Mouse (Mus musculus): Measurements from ENCODE around the gene Celf2.

Celf2 gene

DNA sequence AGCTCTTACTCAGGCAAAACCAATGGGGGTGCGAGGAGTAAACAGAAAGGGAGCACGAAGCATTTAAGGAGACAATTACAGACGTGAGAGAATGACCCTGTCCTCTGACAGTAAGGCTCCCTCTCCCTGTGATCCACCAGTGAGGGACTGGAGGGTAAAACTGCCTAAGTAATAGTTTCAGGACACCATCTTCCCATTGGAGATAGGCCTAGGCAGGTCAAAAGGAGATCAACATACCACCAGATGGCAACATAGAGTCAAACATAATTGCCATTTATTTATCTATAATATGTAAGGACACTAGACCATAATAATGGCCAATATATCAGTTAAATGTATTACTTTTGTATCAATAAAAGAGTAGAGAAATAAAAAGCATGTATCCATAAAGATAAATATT is 660.0 kb downstream of the Celf2 start:
- no peak for DNase-seq

DNA sequence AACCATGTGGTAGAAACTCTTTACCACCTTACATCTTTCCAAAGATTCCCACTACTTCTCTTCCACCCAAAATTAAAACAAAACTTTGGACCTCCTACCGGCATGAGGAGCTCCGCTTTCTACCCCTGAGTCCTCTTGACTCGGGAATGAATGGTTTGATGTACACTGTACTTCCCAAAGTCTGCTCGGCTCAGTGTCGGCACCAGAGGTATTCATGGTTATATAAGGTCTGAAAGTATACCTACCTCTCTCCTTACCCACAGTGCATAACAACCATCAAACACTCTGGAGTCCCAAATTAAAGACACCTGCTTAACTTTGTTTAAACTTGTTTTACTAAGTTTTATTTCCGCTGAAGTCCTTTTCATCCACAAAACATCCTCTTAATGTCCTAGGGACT is 679.3 kb downstream of the Celf2 start:
- no peak for DNase-seq

DNA sequence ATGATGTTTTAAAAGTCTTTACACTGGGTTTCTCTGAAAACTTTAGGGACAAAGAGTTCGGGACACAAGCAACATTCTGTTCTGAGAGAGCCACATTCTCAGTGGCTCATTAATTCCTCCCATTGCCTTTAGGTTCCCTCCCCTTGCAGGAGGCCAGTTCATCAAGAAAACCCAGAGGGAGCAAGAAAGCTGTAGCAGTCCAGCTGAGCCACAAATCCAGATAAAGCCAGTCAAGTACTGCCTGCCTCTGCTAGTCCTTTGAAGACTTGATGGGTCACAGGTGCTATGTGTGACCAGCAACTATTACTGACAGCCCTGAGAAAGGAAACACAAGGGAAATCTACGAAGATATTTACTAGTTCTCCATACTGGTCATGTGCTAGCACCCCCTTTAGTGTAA is 681.8 kb downstream of the Celf2 start:
- DNase-seq, result no peak

DNA sequence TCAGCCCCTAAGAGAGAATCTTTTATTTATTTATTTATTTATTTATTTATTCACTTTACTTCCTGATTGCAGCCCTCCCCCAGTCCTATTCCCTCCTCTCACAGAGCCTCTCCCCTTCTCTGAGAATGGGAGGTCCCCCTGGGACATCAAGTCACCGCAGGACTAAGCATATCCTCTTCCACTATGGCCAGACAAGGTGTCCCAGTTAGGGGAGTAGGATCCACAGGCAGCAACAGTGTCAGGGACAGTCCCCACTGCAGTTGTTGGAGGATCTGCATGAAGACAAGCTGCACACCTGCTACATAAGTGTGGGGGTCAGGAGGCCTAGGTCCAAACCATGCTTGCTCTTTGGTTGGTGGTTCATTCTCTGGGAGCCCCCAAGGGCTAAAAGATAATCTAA is 686.3 kb downstream of the Celf2 start:
- DNase-seq, result no peak

DNA sequence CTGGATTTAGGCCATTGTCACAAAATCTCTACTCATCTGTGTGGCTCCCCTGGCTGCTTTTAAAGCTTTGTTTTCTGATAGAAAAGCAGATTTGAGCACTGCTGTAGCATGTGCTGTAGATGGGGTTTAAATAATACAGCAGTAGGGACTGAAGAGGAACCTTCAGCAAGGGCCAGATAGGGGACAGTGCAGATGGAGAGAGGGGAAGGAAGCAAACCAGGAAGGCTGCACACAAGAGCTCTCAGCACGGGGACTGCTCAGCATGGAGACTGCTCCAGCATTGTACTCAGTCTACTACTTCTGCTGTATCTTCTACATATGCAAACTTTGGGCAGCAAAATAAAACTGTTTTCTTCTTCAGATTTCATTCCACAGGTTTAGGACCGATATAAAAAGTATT is 687.8 kb downstream of the Celf2 start:
- no peak for DNase-seq

DNA sequence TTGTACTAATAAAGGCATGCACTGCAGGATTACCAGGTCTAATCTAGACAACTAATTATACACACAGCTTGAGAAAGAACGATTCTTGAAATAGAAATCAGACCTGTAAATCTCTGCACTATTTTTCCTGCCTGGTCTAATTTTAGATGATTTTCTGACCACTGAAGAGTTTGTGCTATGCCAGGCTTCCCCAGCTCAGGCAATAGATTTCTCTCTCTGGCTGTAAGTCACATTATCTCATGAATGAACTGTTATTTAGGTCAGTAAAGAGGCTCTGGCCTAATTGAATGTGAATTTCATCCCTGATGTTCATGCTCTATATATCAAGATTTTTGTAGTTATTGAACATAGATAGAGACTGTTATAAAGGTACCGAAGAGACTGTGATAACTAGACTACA is 694.1 kb downstream of the Celf2 start:
- no peak for DNase-seq

DNA sequence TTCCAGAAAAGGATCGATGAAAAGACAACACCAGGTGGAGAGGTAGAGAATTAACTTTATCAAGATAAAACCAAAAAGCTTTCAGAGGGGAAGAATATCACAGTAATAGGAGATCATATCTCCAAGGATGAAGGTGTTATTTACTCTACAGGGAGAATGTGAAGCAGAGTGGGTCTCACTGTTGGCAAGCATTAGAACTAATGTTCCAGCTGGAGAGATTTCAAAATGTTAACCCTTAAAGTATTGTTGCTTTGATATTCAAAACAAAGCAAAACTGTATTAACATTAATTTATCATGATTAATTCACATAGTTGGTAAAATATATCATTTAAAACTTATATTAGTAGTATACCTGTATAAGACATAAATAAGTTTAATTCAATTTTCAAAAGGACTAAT is 700.6 kb downstream of the Celf2 start:
- no peak for DNase-seq

DNA sequence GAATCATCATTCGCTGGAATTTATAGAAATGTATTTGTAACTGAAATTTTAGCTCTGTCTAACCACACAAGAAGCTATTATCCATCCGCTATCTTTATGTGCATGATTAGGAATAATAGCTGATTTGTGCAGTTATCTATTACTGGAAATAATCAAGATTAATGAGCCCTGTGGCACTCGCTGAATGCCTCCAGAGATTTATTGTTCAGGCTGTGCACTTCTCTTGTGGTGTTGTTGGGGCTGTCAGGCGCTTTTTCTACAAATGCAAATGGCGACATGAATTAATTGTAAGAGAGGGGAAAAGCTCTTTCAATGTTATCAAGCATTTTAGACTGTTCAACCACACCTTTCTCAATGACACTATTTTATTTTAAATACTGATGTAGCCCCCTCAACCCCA is 712.6 kb downstream of the Celf2 start:
- no peak for DNase-seq

DNA sequence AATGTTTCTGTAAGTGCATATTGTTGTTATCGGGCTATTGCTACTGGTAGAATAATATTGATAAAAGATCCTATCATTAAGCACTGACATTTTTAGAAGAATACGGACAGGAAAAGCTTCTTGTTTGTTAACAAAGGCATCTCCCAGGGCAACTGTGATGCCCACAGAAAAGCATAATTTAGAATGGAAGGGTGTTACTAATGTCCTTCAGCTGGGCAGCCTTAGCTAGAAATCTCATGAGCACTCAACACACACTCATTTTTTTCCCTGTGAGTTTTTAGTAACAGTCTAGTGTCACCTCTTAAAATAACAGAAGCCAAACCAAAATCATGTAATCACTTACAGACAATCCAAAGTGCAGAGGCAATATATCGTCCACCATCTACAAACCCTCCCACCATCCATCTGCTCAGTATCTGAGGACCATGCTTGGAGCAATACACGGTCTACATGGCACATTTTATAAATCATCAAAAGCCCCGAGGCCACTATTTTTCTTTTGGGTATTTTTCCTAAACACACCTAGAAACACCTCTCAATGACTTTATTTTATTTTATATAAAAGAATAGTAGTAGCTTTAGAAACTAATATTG is 713.3 kb downstream of the Celf2 start:
- DNase-seq, result no peak

DNA sequence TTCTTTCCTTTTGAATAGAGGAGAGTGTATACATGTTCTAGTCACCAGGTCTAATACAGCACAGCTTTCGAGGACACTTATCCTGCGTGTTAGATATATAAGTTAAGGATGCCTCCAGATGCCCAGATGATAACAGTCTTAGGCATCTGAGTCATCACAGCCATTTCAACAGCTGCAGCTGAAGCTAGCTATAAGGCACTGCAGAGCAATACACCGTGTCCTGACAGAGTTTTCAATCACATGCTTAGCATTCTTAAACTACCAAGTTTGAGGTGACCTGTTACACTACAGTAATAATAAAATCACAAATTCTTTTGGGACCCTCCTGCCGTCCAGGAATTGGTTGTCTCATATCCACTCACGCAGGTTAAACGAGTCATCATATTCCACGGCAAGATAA is 714.5 kb downstream of the Celf2 start:
- no peak for DNase-seq

DNA sequence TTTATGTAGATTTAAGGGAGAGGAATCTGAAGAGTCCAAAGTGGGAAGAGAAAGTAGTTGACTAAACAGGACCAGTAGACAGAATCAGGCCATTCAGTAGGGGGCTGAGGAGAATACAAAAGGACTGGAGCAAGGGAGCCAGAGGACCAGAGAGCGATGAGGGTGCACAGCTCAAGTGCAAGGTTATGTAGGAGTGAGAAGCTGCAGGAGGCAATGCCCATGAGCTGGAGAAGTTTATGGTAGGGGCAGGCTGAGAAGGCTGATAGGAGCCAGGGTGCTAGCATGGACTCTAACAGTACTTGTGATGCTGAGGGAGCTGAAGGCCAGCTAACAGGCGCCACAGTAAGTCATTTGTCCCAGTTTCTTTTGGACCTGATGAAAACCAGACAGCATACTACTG is 718.5 kb downstream of the Celf2 start:
- no peak for DNase-seq

DNA sequence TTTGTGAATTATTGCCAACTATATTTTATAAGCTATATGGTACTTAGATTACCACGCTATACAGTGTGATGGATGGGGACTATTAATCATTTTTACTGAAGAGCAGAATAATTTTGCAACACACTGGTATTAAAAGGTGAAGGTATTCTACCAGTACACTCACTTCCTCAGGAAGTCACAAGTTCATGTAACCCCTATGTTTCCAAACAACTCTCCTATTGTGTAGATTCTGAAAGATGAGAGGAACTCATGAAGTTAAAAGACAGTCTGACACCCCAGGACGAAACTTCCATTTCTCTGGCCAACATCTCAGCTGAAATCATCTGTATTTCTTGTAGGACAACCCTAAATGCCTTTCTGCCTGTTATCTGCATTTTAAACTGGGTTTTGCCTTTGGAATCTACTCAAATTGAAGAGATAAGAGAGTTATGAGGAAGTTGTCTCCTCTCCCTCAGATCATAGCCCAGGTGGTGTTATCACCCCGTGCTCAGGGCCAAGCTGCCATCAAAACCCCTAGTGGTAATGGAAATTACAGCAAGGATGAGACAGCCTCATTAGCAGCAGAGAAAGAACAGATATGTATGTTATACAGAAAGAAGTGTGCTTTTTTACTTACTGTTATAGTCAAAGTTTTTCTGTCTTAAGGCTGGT is 722.7 kb downstream of the Celf2 start:
- DNase-seq, result no peak

DNA sequence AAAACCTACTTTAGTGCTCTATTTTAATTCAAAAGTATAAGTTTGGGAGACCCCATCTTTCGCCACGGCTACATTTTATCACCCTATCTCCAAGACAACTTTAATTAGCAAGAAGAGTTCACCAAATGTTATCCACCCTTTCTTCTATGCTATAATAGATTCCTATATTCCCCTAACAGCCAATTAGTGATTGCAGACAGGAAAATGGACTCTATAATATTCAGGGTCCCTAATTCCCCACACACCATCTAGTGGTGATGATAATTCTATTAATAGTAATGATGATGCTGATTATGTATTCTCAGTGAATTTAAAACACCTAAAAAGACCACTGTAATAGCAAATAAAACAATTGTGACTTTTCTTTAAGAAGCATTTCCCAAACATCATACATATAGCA is 739.1 kb downstream of the Celf2 start:
- DNase-seq, result no peak

DNA sequence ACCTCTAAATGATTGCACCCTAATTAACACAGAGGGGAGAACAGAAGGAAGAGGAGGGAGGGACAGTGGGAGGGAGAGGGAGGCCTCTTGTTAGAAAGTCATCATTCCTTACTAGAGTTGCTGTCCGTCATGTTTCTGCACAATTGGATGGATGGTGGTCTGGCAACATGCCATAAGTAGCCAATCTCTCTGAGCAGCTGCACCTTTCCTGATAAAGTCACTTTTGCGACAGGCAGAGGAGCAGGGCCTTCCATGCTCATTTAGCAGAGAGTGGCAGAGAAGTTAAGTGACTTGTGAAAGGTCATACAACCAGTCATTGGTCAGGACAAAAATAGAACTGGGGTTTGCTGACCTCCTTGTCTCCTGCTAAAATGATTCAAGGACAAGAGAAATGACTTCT is 747.0 kb downstream of the Celf2 start:
- no peak for DNase-seq

DNA sequence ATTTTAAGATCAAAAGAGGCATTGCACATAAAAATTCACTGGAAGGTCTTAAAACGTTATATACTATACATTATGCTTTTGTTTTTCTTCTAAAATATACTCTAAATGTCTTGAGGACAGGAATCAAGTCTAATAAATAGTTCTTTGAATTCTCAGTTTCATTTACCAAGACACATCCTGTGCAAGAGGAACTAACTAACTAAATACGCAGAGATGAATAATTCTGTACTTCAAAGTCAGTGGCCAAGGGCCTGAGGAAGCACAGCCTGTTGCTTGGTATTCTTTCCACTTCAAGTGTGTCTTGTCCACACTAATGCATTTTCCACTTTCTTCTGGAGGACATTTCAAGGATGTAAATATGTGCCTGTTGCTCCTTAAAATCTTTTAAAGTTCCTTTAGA is 766.2 kb downstream of the Celf2 start:
- DNase-seq, result no peak

DNA sequence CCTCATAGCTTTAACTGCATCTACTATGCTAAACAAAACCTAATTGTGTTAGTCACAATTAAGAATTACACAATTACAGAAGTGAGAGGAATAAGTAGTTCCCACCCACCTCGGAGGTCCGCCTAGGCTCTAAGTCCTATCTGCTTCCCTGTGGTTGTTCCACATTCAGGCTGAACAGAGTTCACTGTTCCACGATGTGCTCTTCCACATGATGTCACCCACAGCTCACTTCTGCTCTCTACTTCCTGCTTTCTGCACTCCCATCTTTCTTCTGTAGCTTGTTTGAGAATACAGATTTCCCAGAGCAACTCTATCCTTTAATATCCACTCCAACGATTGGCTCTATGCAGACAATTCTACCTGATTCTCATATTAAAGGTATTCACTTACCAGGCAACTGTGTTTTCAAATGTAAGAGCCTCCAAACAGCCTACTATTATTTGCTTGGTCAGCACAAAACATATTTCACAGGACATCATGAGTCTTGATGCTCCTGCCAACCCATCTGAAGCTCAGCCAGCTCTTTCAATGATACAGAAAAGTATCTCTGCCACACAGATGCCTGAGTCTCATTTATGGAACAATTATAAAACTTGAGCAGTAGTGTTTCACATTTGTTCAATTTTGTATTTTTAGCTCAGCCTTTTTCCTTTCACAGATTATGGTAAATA is 769.2 kb downstream of the Celf2 start:
- DNase-seq, result no peak

DNA sequence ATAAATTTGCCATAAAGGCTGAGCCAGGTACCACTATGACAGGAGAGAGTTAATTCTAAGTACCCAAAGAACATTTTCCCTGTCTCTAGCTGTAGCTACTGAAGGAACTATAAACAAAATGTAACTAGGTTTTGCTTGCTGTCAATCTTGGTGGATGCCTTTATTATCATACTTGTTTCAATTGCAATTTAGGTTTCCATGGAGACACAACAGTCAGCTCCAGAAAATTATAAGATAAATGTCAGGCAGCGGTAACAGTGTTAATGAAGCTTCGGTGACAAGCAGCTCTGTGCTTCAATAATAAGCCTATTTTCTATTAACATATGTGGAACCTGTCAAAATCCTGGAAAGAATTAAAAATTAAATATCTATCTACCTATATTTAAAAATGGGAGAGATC is 777.3 kb downstream of the Celf2 start:
- no peak for DNase-seq

DNA sequence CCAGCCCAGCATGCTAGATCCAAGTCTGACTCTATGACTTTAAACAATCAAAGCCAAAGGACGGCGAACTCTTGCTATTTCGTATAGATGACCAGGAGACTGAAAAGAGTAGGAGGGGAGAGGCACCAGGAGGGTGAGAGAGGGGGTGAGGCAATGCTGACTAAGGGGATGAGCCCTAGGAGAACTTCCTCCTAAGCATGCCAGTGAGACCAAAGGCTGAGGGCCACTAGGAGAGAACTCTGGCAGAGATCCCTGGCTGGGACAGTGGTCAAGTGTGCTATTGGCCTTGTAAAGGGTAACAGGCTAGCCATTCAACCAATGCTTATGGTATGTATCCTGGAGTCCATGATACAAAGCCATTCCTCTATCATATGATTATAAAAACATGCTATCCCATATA is 778.5 kb downstream of the Celf2 start:
- no peak for DNase-seq

DNA sequence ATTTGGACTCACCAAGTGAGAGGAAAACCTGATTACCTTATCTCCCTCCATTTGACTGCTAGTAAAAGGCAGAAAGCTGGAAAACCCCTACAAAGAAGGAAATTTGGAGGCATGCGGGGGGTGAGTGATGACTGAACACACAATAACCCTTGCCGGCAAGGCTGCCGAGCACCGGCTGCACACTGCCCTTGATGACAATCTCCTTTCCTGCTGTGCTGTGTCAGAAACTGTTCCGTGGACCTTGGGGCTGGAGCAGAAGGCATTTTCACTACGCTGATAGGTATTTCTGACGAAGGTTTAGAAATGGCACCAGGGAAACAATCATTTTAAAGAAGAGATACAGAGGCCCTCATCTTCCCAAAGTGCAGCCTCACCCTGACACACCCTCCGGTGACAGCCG is 779.4 kb downstream of the Celf2 start:
- DNase-seq, result no peak

DNA sequence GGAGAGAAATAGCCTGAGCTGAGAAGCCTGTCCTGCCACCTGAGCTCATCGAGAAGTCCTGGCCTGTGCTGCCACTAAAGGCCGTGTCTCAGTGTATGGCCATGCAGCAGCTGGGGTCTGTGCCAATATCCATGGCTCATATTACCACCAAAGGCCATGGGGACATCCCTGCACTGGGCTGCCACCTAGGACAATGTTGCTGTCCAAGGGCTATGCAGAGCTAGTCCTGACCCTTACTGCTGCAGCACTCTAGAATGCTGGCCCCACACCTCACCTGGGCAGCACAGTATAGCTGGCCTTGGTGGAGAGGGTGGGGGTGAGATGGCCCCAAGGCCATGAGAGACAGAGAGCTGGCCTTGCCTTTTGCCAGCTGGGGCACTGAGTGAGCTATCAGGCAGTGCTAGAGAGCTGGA is 780.5 kb downstream of the Celf2 start:
- no peak for DNase-seq

DNA sequence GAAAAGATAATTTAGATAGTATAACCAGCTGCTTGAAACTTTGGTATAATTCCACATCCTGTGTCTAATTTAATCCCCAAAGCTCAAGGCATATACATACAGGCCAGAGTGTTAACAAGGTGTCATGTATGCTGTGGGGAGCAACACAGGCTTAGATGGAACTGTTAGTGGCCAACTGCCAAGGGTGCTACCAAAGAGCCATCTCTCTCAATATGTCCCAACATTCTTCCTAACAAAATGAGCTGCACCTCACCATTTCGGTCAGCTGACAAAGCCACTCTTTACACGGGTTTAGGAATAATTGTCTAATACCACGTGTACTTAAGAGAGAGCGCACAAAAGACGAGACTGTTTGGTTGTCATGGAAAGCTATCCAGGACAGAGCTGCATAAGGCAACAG is 782.0 kb downstream of the Celf2 start:
- no peak for DNase-seq

DNA sequence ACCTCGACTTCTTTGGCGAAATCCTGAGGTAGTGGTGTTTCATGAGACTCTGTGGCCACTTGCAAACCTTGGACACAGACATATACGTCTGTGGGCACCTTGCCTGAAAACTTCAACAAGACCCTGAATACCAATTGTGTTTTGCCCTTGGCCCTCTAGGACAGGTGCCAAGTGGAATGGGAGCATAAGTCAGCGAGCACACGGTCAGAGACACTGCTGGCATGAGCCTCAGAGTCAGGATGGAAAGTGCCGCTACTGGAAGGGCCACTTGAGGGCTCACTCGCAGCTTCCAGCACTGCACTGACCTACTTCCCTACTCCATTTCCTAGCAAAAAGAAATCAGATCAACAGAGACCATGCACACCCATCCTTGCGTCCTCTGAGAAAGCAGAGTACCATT is 783.3 kb downstream of the Celf2 start:
- no peak for DNase-seq

DNA sequence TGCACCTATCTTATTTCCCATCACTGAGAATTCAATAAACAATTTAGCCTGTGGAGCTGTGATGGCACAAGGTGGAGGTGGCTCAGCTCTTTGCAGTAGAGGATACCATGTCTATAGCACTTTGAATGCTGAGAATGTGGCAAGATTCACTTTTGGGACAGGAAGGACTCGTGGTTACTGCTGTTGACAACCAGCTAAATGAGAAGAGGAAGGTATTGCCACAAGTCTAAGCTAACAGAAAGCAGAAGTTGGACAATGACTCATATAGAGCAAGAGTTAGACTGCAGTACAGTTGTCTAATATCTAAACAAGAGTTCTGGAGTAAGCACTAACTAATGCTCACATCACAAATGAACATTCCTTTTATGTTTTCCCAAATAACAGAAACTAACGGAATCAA is 785.8 kb downstream of the Celf2 start:
- no peak for DNase-seq

DNA sequence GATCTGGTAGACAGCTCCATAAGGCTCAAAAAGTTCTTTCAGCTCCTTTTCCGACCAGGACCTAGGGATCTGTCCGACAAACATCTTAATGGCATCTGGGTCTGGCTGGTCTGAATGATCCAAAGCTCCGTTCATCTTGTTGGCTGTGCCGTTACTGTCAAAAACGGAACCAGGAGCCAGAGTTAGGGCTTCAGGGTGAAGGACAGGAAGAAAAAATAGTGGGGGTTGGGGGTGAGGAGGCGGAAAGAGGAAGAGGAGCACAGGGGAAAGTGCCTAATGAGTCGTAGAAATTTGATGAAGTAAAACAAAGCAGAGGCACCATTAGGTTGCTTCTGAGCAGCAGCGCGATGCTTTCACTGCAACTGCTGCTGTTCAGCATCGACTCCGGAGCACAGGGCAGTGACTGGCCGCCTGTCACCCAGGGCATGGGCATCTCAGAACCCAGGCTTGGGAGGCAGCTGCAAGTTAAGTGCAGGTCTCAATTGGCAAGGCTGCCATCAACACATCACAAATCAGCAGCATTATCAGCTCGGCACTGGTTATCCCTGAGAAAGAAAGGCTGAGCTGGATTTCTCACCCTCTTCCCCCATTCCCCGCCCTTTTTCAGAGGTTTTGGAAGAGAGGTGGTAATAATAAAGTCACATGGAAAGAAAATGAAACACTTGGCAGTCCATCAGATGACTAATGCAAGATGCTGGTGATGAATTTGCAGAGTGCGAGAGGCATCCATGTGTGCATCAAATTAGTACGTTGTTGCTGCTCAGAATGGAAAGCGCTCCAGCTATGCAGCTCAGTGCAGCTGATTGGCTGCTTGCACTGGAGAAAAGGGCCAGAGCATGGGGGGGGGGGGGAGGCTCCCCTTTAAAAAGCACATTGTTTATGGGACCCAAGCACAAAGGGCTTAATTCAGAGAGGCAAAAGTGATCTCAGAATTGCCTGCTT is 787.6 kb downstream of the Celf2 start:
- peak; percentile 61 for DNase-seq

All from right cerebral cortex, postnatal 25 days (tissue).